Mouse (Mus musculus) heart, adult 11 months (tissue): ENCODE data around the gene Nphp3.

Experiments used
- DNase-seq: peaks from one replicate; pipeline ENCODE4 v3.0.0; 2022

Nphp3 gene

DNA sequence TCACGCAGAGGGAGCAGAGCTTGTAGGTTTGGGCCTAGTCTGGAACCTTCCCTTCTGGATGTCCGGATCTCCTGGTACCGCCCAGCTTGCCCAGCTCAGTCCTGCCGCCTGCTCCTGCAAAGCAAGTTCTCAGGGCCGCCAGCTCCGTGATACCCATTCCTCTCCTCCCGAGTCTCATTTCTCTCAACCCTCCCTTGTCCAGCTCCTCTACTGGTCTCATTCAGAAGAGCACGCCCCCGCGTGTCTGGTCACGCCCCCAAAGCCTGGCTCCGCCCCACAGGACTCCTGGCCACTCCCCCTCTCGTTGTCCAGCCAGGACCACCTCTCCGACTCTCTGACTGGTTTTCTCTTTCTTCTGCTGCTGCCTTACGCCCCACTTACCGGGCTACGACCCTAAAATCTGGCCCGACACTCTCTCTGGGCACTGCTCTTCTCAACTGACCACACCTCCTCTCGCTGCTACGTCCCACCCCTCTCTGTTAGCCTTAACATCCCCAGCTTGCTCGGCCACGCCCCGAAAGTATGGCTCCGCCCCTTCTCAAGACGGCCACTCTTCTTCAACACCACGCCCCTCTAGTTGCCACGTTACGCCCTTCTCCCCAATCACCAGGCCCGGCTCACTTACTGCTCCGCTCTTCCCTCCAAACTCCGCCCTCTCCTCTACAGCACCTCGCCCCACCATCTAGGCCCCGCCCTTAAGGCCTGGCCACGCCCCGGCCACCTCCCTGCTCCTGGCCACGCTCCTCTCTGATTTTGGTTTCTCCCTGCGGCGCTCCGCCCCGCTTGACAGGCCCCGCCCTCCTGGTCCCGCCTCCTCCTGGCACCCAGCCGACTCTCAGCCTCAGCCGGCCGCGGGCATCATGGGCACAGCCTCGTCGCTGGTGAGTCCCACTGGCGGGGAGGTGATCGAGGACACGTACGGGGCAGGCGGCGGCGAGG lies at the start of gene Nphp3:
Nphp3 (plus strand) TSS at position 624 of the 939 bp plus-strand sequence.
- peak; percentile 100 for DNase-seq

GRCm38 (mm10) chr9:103958722-103959121 lies 43.6 kb upstream of the Nphp3 start:
- peak; percentile 72 for DNase-seq

DNA sequence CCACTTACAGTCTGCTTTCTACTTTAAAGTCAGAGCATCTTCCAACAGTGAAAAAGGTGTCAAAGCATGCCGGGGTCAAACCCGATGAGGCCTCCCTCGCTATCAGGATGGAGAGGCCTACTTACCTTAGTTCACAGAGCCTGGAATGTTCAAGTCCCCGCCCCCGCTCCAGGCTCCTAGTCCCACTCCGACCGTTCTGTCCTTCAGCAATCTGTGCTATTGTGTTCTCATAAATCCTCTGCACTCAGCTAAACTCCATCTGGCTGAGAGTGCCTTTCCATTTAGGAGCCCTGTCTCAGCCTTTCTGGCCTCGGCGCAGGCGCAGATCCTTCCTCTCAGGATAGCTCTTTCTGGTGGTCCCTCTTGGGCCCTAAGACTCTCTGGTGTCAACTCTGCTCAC lies 42.4 kb upstream of the Nphp3 start:
- peak; percentile 81 for DNase-seq

- DNase-seq, result no peak
Observed at GRCm38 (mm10) chr9:103996496-103996895, 5.8 kb upstream of the Nphp3 start.

DNA sequence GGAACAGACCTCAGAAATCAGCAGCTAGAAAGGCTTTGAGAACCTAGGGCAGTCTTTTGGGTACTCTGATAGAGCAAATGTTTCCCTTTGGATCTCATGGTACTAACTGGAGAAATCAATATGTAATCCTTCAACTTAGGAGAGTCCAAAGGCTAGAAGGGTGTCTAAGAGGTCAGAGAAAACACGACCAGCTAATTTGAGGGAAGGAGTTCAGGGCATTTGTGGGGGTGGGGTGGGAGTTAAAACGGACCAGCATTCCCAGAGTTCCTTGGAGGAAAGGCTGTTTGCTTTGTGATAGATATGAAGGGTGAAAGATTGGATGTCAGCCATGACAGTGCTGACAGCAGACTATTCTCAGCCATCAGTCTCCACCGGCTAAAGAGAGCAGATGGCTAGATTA lies 1.7 kb upstream of the Nphp3 start:
- no peak for DNase-seq

DNA sequence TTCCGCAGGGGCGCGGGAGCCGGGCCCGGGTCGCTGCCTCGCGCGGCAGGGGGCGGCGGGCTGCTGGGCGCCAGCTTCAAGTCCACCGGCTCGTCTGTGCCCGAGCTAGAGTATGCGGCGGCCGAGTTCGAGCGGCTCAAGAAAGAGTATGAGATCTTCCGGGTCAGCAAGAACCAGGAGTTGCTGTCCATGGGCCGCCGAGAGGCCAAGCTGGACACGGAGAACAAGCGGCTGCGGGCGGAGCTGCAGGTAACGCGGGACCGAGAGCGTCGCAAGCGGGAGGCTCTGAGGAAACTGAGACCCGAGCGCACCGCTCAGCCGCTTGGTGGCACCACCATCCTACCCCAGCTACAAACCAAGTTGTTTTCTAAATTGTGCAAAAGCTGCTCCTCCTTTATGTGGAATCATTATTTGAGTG lies 578 bp downstream of the Nphp3 start:
- DNase-seq, result no peak

GRCm38 (mm10) chr9:104014526-104014925 lies 12.2 kb downstream of the Nphp3 start:
- DNase-seq, result peak; percentile 54

DNA sequence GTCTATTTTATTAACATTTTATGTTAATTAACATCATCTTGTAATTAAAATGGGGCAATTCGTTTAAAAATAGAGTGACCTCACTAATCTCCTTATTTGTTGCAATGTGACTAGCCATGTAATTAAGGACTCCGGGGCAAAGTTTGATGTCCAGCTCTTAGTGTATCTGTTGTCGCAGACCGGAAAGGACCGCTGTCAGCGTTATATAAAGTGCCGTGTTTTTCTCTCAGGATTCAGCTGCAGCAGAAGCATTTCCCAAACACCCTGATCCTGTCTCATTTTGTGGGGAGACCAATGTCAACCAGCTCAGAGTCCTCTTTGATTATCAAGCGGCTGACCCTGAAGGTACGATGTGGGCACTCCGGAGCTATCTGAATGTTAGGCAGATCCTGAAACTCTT lies 18.7 kb downstream of the Nphp3 start:
- peak; percentile 55 for DNase-seq

DNA sequence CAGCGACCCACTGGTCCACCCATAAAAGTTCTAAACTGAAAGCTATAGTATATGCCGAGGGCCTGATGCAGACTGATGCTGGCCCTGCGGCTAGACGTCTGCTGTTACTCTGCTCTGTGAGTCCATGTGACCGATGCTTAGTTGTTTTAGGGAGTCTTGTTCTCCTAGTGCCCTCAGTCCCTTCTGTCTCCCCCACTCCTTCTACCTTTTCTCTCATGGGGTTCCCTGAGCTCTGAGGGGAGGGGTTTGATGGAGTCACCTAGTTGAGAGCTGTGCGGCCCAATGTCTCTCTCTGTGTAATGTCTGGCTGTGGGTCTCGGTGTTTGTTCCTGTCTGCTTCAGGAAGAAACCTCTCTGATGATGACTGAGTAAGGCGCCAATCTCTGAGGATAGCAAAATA lies 24.8 kb downstream of the Nphp3 start:
- DNase-seq, result peak; percentile 80

DNA sequence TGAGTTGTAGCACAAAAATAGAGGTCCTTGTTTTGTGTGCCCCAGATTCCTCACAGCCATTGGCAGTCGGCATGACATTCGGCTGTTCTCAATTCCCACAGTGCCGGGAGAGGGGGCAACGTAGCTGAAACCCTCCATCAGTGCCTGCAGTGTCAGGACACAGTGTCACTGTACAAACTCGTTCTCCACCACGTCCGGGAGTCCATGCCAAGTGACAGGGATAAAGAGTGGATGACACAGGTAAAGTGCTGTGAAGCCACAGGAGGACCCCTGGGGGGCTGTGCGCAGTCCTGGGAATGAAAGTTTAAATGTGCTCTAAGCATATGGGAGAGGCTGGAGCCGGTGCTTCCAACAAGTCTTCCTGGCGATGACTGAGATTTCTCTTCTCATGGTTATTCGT lies 27.5 kb downstream of the Nphp3 start:
- peak; percentile 74 for DNase-seq

GRCm38 (mm10) chr9:104034231-104034630 lies 31.9 kb downstream of the Nphp3 start:
- peak; percentile 51 for DNase-seq

DNA sequence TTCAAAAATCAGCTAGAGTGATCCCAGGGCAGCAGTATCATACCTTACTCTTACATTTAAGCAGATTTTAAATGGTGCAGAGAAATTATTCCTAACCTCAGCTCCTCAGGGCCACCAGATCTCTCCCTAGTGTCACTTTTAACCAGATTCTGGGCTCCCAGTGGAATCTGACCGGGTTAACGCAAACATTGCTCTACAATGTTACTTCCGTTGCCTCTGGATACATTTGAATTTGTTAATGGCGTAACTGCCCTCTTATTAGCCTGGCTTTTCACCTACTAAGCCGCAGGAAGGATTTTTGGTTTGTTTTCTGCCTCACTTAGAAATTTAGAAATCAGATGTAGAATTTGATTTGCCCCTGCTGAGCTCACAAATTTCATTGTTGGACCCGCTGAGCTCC lies 32.4 kb downstream of the Nphp3 start:
- peak; percentile 56 for DNase-seq

- DNase-seq, result peak; percentile 93
Observed at GRCm38 (mm10) chr9:104035261-104036015, 33.1 kb downstream of the Nphp3 start.

GRCm38 (mm10) chr9:104038266-104038665 lies 35.9 kb downstream of the Nphp3 start:
- peak; percentile 77 for DNase-seq

- DNase-seq, result peak; percentile 84
Observed at GRCm38 (mm10) chr9:104039031-104039695, 36.8 kb downstream of the Nphp3 start.

- no peak for DNase-seq
Observed at GRCm38 (mm10) chr9:104039742-104040141, 37.4 kb downstream of the Nphp3 start.

DNA sequence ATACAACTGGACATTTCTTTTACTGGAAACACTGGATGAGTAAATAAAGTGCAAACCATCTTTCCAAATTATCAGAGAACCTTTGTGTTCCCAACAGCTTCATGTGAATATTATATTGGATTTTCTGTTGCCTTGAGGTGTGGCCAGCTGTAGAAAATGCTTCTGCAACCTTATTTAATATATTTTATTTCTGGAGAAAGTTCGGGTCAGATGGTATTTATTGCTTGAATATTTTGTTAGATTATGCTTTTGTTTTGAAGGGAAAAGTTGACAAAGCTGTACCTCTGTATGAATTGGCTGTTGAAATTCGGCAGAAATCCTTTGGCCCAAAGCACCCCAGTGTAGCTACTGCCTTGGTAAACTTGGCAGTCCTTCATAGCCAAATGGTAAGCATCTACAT lies 38.0 kb downstream of the Nphp3 start, which contains the start of gene Gm28305:
Gm28305 (plus strand) TSS at position 301 of the 400 bp plus-strand sequence.
- no peak for DNase-seq

- DNase-seq, result no peak
Observed at GRCm38 (mm10) chr9:104043676-104044075, 41.3 kb downstream of the Nphp3 start.

DNA sequence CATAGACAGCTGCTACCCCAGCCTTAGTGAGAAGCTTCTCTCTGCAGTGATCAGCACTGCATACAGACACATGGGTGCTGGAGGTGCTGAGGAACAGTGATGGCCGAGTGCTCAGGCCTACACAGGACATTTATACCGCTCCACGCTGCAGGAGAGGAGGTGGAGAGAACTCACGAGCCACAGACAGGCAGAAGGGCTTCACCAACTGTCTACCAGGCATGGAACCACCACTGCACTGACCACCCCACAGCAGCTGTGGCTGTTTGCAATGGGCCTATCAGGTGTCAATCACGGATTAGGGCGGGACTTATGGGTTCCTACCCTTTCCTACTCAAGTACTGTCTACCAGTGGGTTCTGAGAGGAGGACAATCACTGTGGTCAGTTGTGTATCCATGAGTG lies 48.7 kb downstream of the Nphp3 start:
- DNase-seq, result no peak

DNA sequence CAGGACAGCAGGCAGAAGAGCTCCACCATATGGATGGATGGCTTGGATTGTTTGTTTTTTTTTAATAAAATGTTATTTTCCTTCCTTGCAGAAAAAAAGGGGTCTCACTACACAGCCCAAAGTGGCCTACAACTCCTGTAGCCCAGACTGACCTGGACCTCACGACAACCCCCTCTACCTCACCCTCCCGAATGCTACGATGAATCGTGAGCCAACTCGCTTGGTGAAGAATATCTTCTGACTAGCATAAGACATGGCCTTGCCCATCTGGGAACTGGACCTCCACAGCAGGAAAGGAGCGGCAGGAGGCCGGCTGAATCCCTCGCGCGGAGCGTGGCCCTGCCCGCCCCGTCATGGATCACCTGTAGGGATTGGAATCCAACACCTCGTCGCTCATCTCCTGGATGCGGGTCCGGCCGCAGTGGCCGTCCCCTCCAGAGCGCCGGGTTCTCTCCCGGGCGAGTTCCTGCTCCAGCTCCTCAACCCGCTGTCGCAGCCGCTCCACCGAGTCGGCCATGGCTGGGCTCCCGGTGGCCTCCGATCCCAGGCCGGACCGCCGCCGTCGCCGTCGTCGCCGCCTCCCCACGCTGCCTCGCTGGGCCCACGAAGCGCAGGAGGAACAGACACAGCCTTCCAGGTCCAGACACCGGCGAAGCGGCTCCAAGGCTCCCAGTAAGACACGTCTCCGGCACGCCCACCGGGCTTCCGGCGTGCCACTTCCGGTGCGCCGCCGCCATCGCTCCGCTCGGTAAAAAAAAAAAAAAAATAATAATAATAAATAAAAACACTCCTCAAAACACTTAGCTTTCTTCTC lies 60.3 kb downstream of the Nphp3 start, which contains the start of gene Uba5:
Uba5 (minus strand) TSS at position 705 of the 814 bp plus-strand sequence.
- DNase-seq, result peak; percentile 97

DNA sequence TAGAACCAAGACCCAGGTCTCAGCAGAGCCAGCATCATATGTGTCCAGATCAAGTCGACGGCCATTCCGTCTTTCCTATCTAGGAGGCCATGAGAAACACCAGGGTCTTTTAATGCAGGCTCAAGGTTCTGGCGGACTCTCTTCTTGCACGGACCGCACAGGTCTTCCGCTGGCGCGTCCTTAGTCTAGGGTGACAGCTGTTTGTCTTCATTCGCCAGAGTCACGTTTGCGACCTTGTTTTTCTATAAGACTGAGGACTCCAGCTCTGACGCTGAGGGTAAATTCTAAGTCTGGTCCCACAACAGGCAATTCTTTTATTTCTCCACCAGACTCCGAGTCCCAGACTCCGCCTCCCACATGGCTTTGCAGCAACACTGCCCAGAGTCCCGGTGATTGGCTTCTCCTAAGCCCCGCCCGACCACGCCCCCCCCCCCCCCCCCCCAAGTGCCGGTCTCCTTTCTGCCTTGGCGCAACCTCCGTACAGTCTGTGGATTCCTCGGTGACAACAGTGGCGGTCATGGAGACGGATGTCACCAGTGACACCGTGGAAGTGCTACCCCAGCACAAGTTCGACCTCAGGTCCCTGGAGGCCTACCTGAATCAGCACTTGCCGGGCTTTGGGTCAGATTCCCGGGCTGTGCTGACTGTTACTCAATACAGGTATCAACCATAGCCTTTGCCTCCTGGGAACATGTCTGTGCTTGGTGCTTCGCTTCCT lies 61.1 kb downstream of the Nphp3 start, which contains the start of gene Acad11:
Acad11 (plus strand) TSS at position 134 of the 718 bp plus-strand sequence.
- DNase-seq, result peak; percentile 99
